Mouse (Mus musculus): ENCODE measurements around the gene Rgmb.

Rgmb gene

GRCm38 (mm10) chr17:15774565-15775215 is 56.1 kb downstream of the Rgmb start:
- DNase-seq, result no peak

GRCm38 (mm10) chr17:15773956-15774355 is 56.9 kb downstream of the Rgmb start:
- DNase-seq, result no peak

- DNase-seq, result no peak
Observed at GRCm38 (mm10) chr17:15769081-15769724, 61.6 kb downstream of the Rgmb start.

GRCm38 (mm10) chr17:15761191-15761590 is 69.6 kb downstream of the Rgmb start:
- DNase-seq, result no peak

Measured in kidney, postnatal 10 days (tissue).